Mouse (Mus musculus): ENCODE measurements around the gene Dand5. TPM values are rescaled to one million over a fixed set of nuclear protein-coding genes. Genes with fewer than 3 reads are reported as not detected.

The Dand5 gene
- 1.7 TPM for polyA plus RNA-seq (2017; shearing (Covaris generic))

DNA sequence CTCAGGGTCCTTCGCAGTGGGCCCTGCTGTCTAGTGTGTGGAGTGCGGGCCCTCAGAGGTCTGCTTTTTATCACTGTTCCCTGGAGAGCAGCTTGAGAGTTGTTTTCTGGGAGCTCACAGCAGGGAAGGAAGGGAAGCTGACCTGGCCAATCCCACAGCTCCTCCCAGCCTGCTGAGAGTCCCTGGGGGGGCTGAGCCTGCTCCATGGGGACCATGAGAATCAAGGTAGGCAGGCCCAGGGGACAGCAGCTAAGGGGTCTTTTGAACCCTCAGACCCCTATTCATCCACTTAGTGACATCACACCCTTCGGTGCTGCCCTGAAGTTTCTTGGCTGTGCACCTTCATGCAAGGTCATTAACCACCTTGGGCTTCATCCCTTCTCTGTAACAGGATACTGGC, at the start of gene Dand5:
Gene Dand5, minus strand, starts transcription at position 101 of the 400 bp plus-strand sequence.

DNA sequence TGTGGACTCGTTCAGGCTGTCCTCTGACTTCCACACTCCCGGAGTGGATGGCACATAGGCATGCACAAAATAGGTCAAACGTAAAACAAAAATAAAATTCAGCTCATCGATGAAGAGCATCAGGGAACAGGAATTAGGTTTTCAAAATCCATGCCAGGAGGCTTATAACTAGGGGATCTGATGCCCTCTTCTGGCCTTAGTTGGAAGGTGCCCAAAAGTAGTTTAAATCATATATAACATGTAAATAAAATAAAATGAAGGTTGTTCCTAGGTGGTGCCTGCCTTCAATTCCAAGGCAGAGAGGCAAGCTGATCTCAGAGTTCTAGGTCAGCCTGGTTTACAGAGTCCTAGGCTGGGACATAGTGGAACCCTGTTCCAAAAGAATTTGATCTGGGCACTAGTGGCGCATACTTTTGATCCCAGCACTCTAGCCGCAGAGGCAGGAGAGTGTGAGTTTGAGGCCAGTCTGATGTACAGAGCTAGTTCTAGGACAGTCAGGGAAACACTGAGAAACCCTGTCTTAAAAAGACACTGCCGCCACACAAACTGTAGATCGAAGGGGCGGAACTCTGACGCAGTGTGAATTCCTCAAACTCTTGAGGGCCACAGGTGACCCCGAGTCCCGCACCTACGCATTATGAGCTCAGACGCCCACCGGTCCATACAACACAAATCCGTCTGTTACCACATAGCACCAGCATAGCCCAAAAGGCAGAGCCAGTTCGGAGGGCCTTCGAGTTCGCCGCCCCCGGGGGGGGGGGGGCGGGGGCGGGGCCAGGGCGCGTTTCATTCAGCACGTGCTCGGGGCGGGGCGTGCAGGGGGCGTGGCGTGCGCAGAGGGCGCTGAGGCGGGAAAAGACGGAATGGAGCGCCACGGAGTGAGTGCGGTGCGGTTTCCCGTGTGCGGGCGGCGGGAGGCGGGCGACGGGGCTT, 49.0 kb upstream of the Dand5 start, which contains the start of gene Syce2:
Gene Syce2, plus strand, starts transcription at position 736 of the 933 bp plus-strand sequence.

DNA sequence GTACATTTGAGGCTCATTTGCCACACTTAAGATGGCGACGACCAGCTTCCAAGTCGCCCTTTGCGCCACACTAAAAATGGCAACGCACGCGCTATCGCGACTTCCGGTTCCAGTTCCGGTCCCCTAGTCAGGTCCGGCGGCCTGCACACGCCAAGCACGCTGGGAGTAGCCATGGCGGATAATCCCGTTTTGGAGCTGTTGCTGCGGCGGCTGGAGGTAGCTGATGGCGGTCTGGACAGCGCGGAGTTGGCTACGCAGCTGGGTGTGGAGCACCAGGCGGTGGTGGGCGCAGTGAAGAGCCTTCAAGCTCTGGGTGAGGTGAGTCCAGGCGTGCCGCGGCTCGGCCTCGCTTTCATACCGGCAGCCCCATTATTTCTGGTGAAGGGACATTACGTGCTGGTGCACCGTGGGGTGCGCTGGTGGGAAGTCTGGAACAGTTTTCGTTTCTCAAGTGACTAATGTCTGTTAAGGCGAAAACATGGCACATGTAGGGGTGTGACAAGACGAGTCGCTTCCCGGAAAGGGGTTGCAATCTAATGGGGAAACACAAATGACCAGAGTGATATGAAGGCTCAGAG, 34.3 kb upstream of the Dand5 start, which contains the start of gene Farsa:
Gene Farsa, plus strand, starts transcription at position 126 of the 578 bp plus-strand sequence.

DNA sequence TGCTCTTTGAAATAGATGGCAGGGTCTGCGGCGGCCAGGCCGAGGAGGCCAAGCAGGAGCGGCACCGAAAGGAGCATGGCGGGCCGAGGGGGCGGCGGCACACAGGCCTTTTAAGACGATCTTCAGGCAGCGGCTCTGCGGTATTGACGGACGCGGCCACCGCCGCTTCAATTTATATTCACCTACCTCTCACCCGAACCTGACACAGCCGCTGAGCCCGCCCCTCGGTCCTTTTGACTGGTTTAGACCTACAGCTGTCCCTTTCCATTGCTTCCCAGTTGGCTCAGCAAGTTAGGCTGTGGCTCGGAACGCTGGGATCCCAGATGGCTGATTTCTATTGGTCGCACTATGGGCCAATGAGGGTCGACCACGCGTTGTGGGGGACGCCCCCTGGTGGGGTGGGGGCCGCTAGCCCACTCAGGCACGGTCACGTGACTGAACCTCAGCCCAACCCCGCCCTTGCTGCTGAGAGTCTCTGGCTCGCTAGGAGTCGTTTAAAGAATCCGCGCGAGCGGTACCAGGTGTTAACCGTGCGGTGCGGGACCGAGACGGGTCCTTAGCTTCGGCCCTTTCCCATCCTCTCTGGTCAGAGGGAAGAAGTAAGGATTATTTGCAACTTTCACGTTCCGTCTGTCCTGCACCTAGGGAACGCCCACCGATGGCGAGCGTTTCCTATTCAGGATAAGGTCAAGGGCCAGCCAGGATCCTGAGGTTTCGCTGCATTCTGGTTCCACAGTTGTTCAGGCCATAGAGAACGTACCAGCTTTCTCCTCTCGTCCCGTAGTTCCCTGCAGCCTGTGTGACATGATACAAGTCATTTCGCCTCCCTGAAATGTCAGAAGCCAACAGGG, 24.3 kb upstream of the Dand5 start, which contains the start of gene Calr:
Gene Calr, minus strand, starts transcription at position 213 of the 851 bp plus-strand sequence.

DNA sequence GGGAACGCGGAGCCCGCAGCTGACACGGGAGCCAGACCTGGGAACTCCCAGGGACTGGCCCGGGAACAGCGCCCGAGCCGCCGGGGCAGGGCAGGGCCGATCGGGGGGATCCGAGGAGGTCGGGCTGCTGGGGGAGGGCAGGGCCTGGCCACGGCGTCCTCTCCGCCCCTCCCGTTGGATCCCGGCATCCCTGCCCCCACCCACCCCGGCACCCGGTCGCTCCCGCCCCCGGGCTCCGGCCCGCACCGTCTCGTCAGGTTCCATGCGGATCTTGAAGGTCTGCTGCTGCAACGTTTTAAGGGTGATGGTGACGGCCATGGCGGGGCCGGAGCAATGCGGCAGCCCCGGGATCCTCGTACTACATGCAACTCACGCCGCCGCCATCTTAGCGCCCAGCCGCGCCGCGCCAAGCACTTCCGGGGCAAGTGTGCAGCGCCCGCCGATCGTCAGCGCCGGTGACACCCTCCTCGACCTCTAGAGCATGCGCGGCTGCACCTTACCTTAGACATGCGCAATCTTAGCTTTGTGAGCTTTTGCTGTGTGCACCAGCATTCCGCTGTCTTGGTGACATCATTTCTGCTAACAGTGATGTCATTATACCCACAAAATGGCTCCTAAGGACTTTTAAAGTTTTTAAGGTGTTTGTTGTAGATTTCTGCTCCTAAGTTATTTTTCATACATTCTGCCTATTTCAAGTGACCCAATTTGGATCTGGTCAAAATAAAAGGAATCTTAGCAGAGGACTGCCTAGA, 17.8 kb upstream of the Dand5 start, which contains the start of gene Rad23a:
Gene Rad23a, minus strand, starts transcription at position 418 of the 752 bp plus-strand sequence.

DNA sequence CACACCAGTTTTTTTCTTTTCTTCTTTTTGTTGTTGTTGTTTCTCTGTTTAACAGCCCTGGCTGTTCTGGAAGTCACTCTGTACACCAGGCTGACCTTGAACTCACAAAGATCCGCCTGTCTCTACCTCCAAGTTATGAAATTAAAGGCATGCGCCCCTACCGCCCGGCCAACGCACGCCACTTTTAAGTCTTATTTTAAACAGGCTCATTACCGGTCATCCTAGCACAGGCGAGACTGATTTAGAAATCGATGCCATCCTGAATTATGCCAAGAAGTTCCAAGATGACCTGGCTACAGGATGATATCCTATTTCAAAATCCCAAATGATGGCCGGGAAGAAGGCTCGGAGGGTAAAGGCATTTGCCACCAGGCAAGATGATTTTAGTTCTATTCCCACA, 8.9 kb upstream of the Dand5 start, which contains the start of gene Gadd45gip1:
Gene Gadd45gip1, plus strand, starts transcription at position 33 of the 400 bp plus-strand sequence.

DNA sequence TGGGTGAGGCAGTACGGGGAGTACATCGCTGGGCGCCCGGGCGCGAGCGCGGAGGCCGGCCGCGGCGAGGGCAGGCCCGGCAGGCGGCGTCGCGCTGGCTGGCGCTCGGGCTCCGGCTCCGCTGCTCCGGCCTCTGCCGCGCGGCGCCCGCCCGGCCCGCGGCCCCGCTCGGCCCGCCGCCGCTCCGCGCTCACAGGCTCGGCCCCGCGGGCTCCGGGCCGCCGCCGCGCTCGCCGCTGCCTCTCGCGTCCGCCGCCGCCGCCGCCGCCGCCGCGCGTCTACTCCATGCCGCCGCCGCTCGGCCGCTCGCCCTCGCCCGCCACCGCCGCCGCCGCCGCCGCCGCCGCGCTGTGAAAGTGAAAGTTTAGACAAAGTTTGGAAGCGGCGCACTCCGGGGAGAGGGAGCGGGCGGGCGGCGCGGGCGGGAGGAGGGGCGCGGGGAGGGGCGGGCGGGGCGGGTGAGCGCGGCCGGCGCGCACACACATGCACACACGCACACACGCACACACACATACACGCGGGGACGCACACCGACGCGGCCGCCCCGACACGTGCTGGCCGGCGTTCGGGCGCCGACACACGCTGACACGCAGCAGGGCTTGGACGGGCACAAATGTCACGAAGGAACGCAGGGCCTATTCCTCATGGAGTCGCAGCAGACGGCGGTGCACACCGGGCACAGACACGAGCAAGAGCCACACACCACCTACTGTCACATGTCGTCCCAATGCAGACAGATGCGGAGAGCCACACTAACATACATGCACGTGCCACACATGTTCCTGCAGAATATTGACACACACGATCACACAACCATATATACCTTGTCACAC, 22.4 kb downstream of the Dand5 start, which contains the start of gene Nfix:
Gene Nfix, minus strand, starts transcription at position 346 of the 833 bp plus-strand sequence.

Other genes with a start within 250 kb of the Dand5 start
- gene Ier2, start 160.0 kb downstream of the Dand5 start, polyA plus RNA-seq (2017; shearing (Covaris generic)): 473 TPM
- gene Trmt1, start 136.5 kb downstream of the Dand5 start, polyA plus RNA-seq (2017; shearing (Covaris generic)): 79.3 TPM
- 14.7 TPM for gene Nacc1, start 135.0 kb downstream of the Dand5 start, polyA plus RNA-seq (2017; shearing (Covaris generic))
- gene Lyl1, start 121.4 kb downstream of the Dand5 start, polyA plus RNA-seq (2017; shearing (Covaris generic)): not detected
- 15.7 TPM for gene G430095P16Rik, start 99.8 kb downstream of the Dand5 start, polyA plus RNA-seq (2017; shearing (Covaris generic))
- gene Nfix, start 22.5 kb downstream of the Dand5 start, polyA plus RNA-seq (2017; shearing (Covaris generic)): 12.9 TPM
- gene Gadd45gip1, start 8.7 kb upstream of the Dand5 start, polyA plus RNA-seq (2017; shearing (Covaris generic)): 25.6 TPM
- gene Rad23a, start 17.8 kb upstream of the Dand5 start, polyA plus RNA-seq (2017; shearing (Covaris generic)): 153 TPM
- gene Calr, start 24.1 kb upstream of the Dand5 start, polyA plus RNA-seq (2017; shearing (Covaris generic)): 394 TPM
- 96.7 TPM for gene Farsa, start 34.2 kb upstream of the Dand5 start, polyA plus RNA-seq (2017; shearing (Covaris generic))
- 3.5 TPM for gene Syce2, start 49.3 kb upstream of the Dand5 start, polyA plus RNA-seq (2017; shearing (Covaris generic))
- 25.9 TPM for gene Gcdh, start 71.1 kb upstream of the Dand5 start, polyA plus RNA-seq (2017; shearing (Covaris generic))
- gene Klf1, start 79.1 kb upstream of the Dand5 start, polyA plus RNA-seq (2017; shearing (Covaris generic)): 0.30 TPM
- gene Dnase2a, start 85.7 kb upstream of the Dand5 start, polyA plus RNA-seq (2017; shearing (Covaris generic)): 4.9 TPM
- 0.39 TPM for gene Mast1, start 114.5 kb upstream of the Dand5 start, polyA plus RNA-seq (2017; shearing (Covaris generic))
- not detected for gene Rtbdn, start 124.2 kb upstream of the Dand5 start, polyA plus RNA-seq (2017; shearing (Covaris generic))
- not detected for gene Gm49661, start 146.6 kb upstream of the Dand5 start, polyA plus RNA-seq (2017; shearing (Covaris generic))
- 93.0 TPM for gene Prdx2, start 146.8 kb upstream of the Dand5 start, polyA plus RNA-seq (2017; shearing (Covaris generic))
- gene Rnaseh2a, start 146.9 kb upstream of the Dand5 start, polyA plus RNA-seq (2017; shearing (Covaris generic)): 63.4 TPM
- 2,774 TPM for gene Junb, start 155.9 kb upstream of the Dand5 start, polyA plus RNA-seq (2017; shearing (Covaris generic))
- 12.8 TPM for gene Hook2, start 167.8 kb upstream of the Dand5 start, polyA plus RNA-seq (2017; shearing (Covaris generic))
- not detected for gene Best2, start 191.7 kb upstream of the Dand5 start, polyA plus RNA-seq (2017; shearing (Covaris generic))
- gene Asna1, start 202.5 kb upstream of the Dand5 start, polyA plus RNA-seq (2017; shearing (Covaris generic)): 22.6 TPM
- gene Trir, start 204.0 kb upstream of the Dand5 start, polyA plus RNA-seq (2017; shearing (Covaris generic)): 180 TPM
- gene Tnpo2, start 214.1 kb upstream of the Dand5 start, polyA plus RNA-seq (2017; shearing (Covaris generic)): 27.8 TPM
- 4.1 TPM for gene Fbxw9, start 237.2 kb upstream of the Dand5 start, polyA plus RNA-seq (2017; shearing (Covaris generic))
- not detected for gene Gm5741, start 245.2 kb upstream of the Dand5 start, polyA plus RNA-seq (2017; shearing (Covaris generic))
- 99.9 TPM for gene Dhps, start 248.9 kb upstream of the Dand5 start, polyA plus RNA-seq (2017; shearing (Covaris generic))